Mouse (Mus musculus): ENCODE data around the gene Palmd. TPM values are rescaled to one million over a fixed set of nuclear protein-coding genes. Genes with fewer than 3 reads are reported as not detected.

The Palmd gene
- total RNA-seq, 2 experiments from 2014 or later: 30.2 TPM

DNA sequence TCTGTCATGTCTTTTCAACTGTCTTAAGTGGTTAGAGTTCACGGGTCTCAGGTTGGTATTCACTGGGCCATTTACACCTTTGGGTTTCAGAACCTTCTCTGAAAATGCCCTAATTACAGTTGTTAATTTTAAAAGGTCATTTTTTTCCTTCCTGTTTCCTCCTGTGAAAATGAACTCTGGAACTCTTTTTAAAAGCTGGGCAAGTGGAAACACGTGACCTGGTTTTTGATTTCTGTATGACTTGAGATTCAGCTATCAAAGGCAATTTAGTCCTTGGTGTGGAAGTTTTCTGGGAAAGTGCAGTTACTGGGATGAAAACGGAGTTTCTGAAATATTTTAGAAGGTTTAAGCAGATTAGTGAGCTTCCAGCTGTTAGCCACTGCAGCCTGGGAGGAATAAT lies 98.4 kb downstream of the Palmd start:
- TF ChIP-seq CTCF (conservative IDR thresholded peaks at IDR 0.05): no peak
- H3K27ac ChIP-seq: no peak overlapping the region
- DNase-seq (ENCODE audit: low spot score in 2 of 2): no peak
- H3K4me3 ChIP-seq: no peak overlapping the region

Other genes with a start within 250 kb of the Palmd start
- 10 to 100 TPM; 26.1 to 27.2 TPM for gene Agl, start 160.8 kb downstream of the Palmd start, total RNA-seq (2021)
- 1 to 10 TPM; 1.3 to 1.5 TPM for gene Frrs1, start 109.5 kb downstream of the Palmd start, total RNA-seq (2021)
- gene 4930455H04Rik, start 720 bp downstream of the Palmd start, total RNA-seq (2021): not detected